Mouse (Mus musculus): ENCODE measurements around the gene Shoc2. TPM values are rescaled to one million over a fixed set of nuclear protein-coding genes. Genes with fewer than 3 reads are reported as not detected.

The Shoc2 gene
- 10 to 100 TPM; 59.3 to 63.7 TPM for total RNA-seq (2023)

DNA sequence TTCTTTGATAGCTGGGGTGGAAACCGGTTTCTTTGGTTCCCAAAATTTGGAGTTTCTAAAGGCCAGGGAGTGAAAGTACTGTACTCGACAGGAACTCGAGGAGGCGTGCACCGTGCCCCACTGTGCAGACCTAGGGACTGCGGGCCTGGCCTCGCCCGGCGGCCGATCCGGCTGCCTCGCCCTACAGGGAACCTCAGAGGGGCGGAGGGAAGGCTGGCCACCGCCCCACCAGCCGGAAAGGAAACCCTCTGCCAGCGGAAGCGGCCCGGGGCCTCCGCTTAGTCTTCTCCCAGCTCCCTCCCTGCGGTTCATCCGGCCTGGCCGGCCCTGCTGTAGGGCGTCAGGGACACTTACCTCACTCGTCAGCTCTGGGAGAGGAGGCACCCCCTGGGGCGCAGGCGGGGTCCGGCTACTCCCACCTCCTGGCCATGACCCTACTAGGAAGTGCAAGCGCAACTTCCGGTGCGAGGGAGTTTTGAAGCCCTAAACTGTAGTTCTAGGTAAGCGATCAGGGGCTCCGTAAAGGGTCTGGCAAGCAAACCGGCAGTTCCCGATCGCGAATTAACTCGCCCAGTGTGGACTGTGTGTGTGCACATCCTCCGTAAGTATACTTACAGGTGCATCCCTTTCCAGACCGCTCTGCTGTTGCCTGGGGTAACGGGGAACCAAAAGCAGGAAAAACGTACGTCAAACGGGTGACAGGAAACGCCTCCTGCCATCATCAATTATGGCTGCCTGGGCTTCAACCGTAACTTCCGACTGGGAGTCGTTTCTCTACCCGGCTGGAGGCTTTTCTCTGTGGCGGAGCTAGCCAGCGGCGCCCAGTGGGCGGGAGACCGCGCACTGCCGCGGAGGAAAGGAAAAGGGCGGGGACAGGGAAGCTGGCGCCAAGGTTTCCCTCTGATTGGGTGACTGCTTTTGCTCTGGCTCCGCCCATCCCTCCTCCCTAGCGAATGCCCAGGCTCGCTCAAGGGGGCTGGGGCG, at the start of gene Shoc2, which contains the start of gene Bbip1:
TSS of gene Shoc2 (plus strand) at position 505 of the 984 bp plus-strand sequence.
TSS of gene Bbip1 (minus strand) at position 826 of the 984 bp plus-strand sequence.

DNA sequence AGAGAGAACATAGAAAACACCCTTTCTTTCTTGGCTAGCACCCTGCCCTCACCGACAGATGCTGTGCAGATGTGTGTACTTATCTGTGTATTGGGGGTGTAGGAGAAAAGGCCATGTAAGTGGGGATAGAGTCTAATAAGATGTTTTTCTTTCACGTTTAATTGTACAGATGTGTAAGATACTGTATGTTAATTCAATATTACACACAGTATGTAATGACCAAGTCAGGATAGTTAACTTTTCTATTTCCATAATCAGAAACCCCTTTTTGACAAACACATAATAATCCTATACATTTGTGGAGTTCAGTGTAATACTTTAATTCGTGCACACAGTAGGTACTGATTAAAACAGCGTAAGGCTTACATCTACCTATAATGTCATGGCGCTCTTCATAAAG, 99.7 kb downstream of the Shoc2 start, which contains the start of gene Adra2a:
TSS of gene Adra2a (plus strand) at position 301 of the 400 bp plus-strand sequence.

Other genes with a start within 250 kb of the Shoc2 start
- 100 to 1,000 TPM; 371 to 394 TPM for gene Pdcd4, start 52.1 kb upstream of the Shoc2 start, total RNA-seq (2023)
- gene Bbip1, start 321 bp downstream of the Shoc2 start, total RNA-seq (2023) = 10 to 100 TPM; 31.9 to 34.7 TPM
- 1 to 10 TPM; 3.3 to 4.2 TPM for gene Adra2a, start 99.8 kb downstream of the Shoc2 start, total RNA-seq (2023)